Mouse (Mus musculus) heart, adult 2 months (tissue): ENCODE results near the gene Rtraf. TPM values are rescaled to one million over a fixed set of nuclear protein-coding genes. Genes with fewer than 3 reads are reported as not detected.

Experiments used
- DNase-seq, 2 experiments: peaks; one replicate each; pipeline ENCODE4 v3.0.0; 2021
- H3K27ac ChIP-seq: fragments of 200-600 bp; 2 replicates; pipeline ENCODE4 v1.8.1; 2022
- H3K27me3 ChIP-seq: fragments of 200-500 bp; 2 replicates; pipeline ENCODE4 v1.6.1; 2012; ENCODE audit warnings: mild to moderate bottlenecking, low read length, inconsistent platforms, mixed read lengths; ENCODE audit not compliant: control insufficient read depth, insufficient read depth
- H3K36me3 ChIP-seq: fragments of 200-500 bp; 2 replicates; pipeline ENCODE4 v1.6.1; 2012; ENCODE audit warnings: low read length, inconsistent platforms; ENCODE audit not compliant: control insufficient read depth, insufficient read depth
- H3K4me1 ChIP-seq: fragments of 200-500 bp; 2 replicates; pipeline ENCODE4 v1.6.1; 2011; ENCODE audit warnings: low read length; ENCODE audit not compliant: control insufficient read depth, insufficient read depth
- H3K4me3 ChIP-seq: fragments of 200-600 bp; 2 replicates; pipeline ENCODE4 v1.8.1; 2022
- H3K79me2 ChIP-seq: fragments of 200-500 bp; replicated peaks from 2 replicates; pipeline ENCODE4 v1.6.1; 2012; ENCODE audit warnings: mild to moderate bottlenecking, inconsistent platforms, low read length, moderate library complexity, mixed read lengths; ENCODE audit not compliant: control insufficient read depth, insufficient read depth
- H3K9ac ChIP-seq: fragments of 200-500 bp; 2 replicates; pipeline ENCODE4 v1.6.1; 2012; ENCODE audit warnings: low read depth, mild to moderate bottlenecking, control low read depth, inconsistent platforms, low read length, mixed read lengths
- CTCF ChIP-seq: fragments of 200-600 bp; IDR thresholded peaks from 2 replicates; pipeline ENCODE4 v1.8.1; 2022; ENCODE audit warnings: antibody characterized with exemption, mild to moderate bottlenecking, moderate library complexity
- EP300 ChIP-seq: fragments of 200-500 bp; IDR thresholded peaks from 2 replicates; pipeline ENCODE4 v1.6.1; 2011; ENCODE audit warnings: low read depth, low read length, control low read depth; ENCODE audit not compliant: insufficient read depth
- POLR2A ChIP-seq: fragments of 200-500 bp; IDR thresholded peaks from 2 replicates; pipeline ENCODE4 v1.6.1; 2011; ENCODE audit warnings: mild to moderate bottlenecking, low read depth, low read length, control low read depth; ENCODE audit not compliant: insufficient read depth
- WGBS: fragments of 180-500 bp; shearing (Covaris S2); methylation state at CpG from one replicate; pipeline ENCODE4 v1.1.7; 2018; 5-methylcytosine and 5-hydroxymethylcytosine counted together
- intact Hi-C: fragments of 180-260 bp; cut with DNase I; formaldehyde crosslinking; loops from one replicate; pipeline ENCODE4 v1.15.1; 2025
- polyA plus RNA-seq: library from polyadenylated mRNA; depleted of rRNA; stranded (reverse); fragments of >200 nt; gene quantifications from 2 replicates; pipeline ENCODE4 v1.2.3, GENCODE M21; 2012
- total RNA-seq, 2 experiments: library from RNA; stranded (reverse); gene quantifications; 2 replicates each; pipeline ENCODE4 v1.2.3; 2021

Gene Rtraf
- total and polyA plus RNA-seq, 3 experiments, result 33.1 to 71.3 (median 56.8) TPM

DNA sequence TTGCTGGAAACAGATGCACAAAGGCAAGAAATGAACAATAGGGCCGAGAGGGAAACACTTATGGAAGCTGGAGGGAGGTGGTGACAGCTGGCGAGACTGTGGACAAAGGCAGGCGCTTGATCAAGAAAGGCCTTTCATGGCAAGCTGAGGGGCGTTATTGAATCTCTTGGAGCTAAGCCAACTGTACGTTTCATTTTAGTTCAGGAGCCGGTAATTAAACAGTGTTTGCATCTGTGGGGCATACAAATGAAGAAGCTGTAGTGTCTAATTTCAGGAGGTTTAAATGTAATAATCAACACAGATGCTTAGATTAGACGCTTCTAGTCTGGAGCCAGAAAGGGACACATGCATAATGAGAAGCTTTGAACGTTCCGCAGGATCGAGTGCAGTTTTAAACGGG, 1.9 kb upstream of the Rtraf start:
- no peak overlapping the region for H3K4me3 ChIP-seq
- no peak overlapping the region for H3K9ac ChIP-seq
- H3K4me1 ChIP-seq, result peaks cover 1% of the 10 kb centered on the region
- intact Hi-C loops, result no loop called here
- no peak for DNase-seq
- no peak overlapping the region for H3K27ac ChIP-seq
- H3K36me3 ChIP-seq, result peaks cover 3% of the 10 kb centered on the region
- no peak for TF ChIP-seq POLR2A
- TF ChIP-seq CTCF, result no peak
- TF ChIP-seq EP300, result no peak
- H3K79me2 ChIP-seq, result no peaks in the 10 kb centered on the region
- WGBS, result 57% methylated on average over 11 of the region's 11 CpGs
- H3K27me3 ChIP-seq, result no peaks in the 10 kb centered on the region

GRCm38 (mm10) chr14:19821686-19822085, 1.9 kb downstream of the Rtraf start:
- Histone ChIP-seq H3K36me3 (peaks cover 3% of the 10 kb centered on the region), H3K4me3 (no peak overlapping the region), H3K79me2 (no peaks in the 10 kb centered on the region), H3K9ac (no peak overlapping the region), H3K4me1 (peaks cover 1% of the 10 kb centered on the region), H3K27ac (no peak overlapping the region), H3K27me3 (no peaks in the 10 kb centered on the region)
- DNase-seq, result no peak
- intact Hi-C loops, result no loop called here
- TF ChIP-seq CTCF, result no peak
- no peak for TF ChIP-seq EP300
- TF ChIP-seq POLR2A, result no peak
- 97% methylated on average over 5 of the region's 5 CpGs for WGBS

- Histone ChIP-seq H3K9ac (no peak overlapping the region), H3K36me3 (peaks cover 5% of the 10 kb centered on the region), H3K79me2 (no peaks in the 10 kb centered on the region), H3K27ac (no peak overlapping the region), H3K4me3 (no peak overlapping the region), H3K4me1 (no peaks in the 10 kb centered on the region), H3K27me3 (no peaks in the 10 kb centered on the region)
- intact Hi-C loops, result loop anchor here (1.0 to 2.0 kb wide), 2 partner anchors 41 to 113 kb away; no protein-coding TSS in a partner anchor
- DNase-seq, result peak; percentile 70 to 86
- TF ChIP-seq EP300 (peak; percentile 80; the same call in 1 of the 2 replicates), CTCF (no peak; the same call in 1 of the 2 replicates)
- 10% methylated on average over 1 of the region's 1 CpGs for WGBS
Observed at GRCm38 (mm10) chr14:19817949-19818348, 5.7 kb downstream of the Rtraf start.

DNA sequence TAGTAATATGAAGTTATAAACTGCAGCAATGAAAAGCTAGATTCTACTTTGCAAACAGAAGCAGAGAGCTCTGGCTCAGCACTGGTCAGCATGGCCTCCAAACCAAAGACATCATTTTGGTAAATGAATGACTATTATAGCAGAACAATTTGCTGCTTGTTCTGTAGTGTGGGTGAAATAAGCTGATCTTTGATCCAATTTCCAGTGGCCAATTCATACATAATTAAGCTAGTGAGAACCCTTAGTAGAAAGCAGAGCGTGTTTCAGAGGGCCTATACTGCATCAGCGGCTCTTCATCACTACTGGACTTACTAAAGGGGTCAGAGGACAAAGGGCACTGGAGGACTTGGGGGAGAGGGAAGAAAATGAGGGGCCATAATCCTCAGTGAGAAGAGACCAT, 10.6 kb downstream of the Rtraf start:
- no peaks in the 10 kb centered on the region for H3K4me1 ChIP-seq
- no peaks in the 10 kb centered on the region for H3K79me2 ChIP-seq
- DNase-seq, result no peak
- H3K9ac ChIP-seq, result no peak overlapping the region
- 92% methylated on average over 2 of the region's 2 CpGs for WGBS
- H3K27ac ChIP-seq, result no peak overlapping the region
- H3K4me3 ChIP-seq, result no peak overlapping the region
- TF ChIP-seq EP300 (no peak), POLR2A (no peak), CTCF (no peak)
- intact Hi-C loops, result no loop called here
- H3K27me3 ChIP-seq, result no peaks in the 10 kb centered on the region
- H3K36me3 ChIP-seq, result peaks cover 5% of the 10 kb centered on the region; the same call in 1 of the 2 replicates

DNA sequence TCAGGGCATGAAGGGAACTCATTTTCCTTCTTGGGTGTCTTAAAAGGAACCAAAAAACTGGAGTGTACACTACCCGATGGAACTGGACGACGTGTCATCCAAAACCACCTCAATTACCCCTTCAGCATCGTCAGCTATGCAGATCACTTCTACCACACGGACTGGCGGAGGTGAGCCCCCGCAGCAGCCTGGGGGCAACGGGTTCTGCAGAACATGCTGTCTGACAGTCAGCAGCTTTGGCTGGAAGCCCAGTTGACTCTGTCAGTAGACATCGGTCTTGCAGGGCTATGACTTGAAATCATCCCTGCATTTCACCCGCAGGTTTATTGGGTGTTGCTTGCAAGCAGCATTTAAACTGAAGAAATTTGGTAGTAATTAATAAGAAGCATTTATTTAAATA, 13.7 kb downstream of the Rtraf start:
- no peak for DNase-seq
- 56% methylated on average over 10 of the region's 10 CpGs for WGBS
- no peaks in the 10 kb centered on the region for H3K79me2 ChIP-seq
- no peak for TF ChIP-seq CTCF
- TF ChIP-seq POLR2A, result no peak
- TF ChIP-seq EP300, result no peak
- H3K4me1 ChIP-seq, result peaks cover 1% of the 10 kb centered on the region; the same call in 1 of the 2 replicates
- H3K27me3 ChIP-seq, result no peaks in the 10 kb centered on the region
- H3K36me3 ChIP-seq, result peaks cover 10% of the 10 kb centered on the region; the same call in 1 of the 2 replicates
- no peak overlapping the region for H3K27ac ChIP-seq
- intact Hi-C loops, result no loop called here
- no peak overlapping the region for H3K4me3 ChIP-seq
- H3K9ac ChIP-seq, result no peak overlapping the region

DNA sequence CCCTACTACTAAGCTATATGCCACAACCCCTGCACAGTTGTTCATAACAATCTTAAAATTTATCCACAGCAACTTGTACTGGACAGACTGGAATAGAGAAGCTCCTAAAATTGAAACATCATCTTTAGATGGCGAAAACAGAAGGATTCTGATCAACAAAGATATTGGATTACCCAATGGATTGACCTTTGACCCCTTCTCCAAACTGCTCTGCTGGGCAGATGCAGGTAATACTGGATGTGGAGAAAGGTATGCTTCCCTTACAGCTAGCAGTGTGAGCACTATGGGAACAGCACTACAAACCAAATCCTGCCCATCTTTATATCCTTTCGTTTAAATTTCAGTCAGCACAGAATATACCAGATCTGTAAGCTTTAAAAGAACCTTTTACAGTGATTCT, 15.8 kb downstream of the Rtraf start:
- intact Hi-C loops, result no loop called here
- Histone ChIP-seq H3K27me3 (no peaks in the 10 kb centered on the region), H3K79me2 (no peaks in the 10 kb centered on the region), H3K4me1 (peaks cover 1% of the 10 kb centered on the region; the same call in 1 of the 2 replicates), H3K27ac (no peak overlapping the region), H3K4me3 (no peak overlapping the region), H3K9ac (no peak overlapping the region), H3K36me3 (peaks cover 7% of the 10 kb centered on the region; the same call in 1 of the 2 replicates)
- TF ChIP-seq POLR2A (no peak), CTCF (no peak), EP300 (no peak)
- no peak for DNase-seq
- 94% methylated on average over 2 of the region's 2 CpGs for WGBS

- no peak overlapping the region for H3K4me3 ChIP-seq
- intact Hi-C loops, result no loop called here
- no peak overlapping the region for H3K9ac ChIP-seq
- WGBS, result 39% methylated on average over 3 of the region's 3 CpGs
- H3K27ac ChIP-seq, result no peak overlapping the region; the same call in 1 of the 2 replicates
- H3K27me3 ChIP-seq, result no peaks in the 10 kb centered on the region
- H3K79me2 ChIP-seq, result no peaks in the 10 kb centered on the region
- peak in 1 of 2 experiments; percentile 45 for DNase-seq
- TF ChIP-seq POLR2A, result no peak
- no peak for TF ChIP-seq CTCF
- TF ChIP-seq EP300, result no peak
- H3K36me3 ChIP-seq, result peaks cover 5% of the 10 kb centered on the region; the same call in 1 of the 2 replicates
- peaks cover 1% of the 10 kb centered on the region; the same call in 1 of the 2 replicates for H3K4me1 ChIP-seq
Observed at GRCm38 (mm10) chr14:19807339-19807738, 16.3 kb downstream of the Rtraf start.
